Mouse (Mus musculus): ENCODE data around the gene Focad.

DNA sequence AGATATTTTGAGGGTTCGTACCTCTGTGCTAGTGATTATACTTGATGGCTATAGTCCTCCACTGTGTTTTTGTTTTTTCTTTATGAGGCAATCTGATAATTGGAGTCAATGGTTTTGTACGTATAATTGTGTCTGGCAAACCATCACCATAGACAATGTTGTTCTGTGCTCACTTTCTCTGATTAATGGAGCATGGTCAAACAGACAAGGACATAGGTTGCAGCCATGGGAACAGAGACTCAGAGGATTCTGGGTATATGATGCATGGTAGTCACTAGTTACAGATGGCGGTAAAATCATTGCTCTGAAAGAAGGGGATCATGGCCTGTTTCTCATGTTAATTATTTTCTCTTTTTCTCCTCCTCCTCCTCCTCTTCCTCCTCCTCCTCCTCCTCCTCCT lies 205.1 kb downstream of the Focad start:
- TF ChIP-seq POLR2A (IDR thresholded peaks at IDR 0.05; ENCODE audit: low read depth, low read length) (no peak), CTCF (conservative IDR thresholded peaks at IDR 0.05; ENCODE audit: insufficient read depth, insufficient read length, low read depth, low read length) (no peak)

Data from kidney, adult 2 months (tissue).